Mouse (Mus musculus) G1E (cell line): ENCODE measurements at regions not wholly inside any gene's neighbourhood (a gene's known extent, or its start where the extent isn't known, plus 50 kb on each side); places are given as distances from the start of the nearest gene placed in this dataset.

Experiments used
- ATAC-seq: 2 replicates; pipeline ENCODE4 v1.8.0; 2016; ENCODE audit warnings: mild to moderate bottlenecking; ENCODE audit not compliant: insufficient number of reproducible peaks, poor library complexity, low FRiP score, severe bottlenecking; ENCODE audit errors: extremely low read depth
- DNase-seq: peaks from one replicate; pipeline ENCODE4 v3.0.0; 2012; ENCODE audit warnings: low spot score
- H3K27me3 ChIP-seq: 2 replicates; pipeline ENCODE4 v1.6.1; 2012; ENCODE audit warnings: mild to moderate bottlenecking, low read length, inconsistent platforms; ENCODE audit not compliant: insufficient read depth
- H3K36me3 ChIP-seq: replicated peaks from 2 replicates; pipeline ENCODE3; 2012; ENCODE audit warnings: mild to moderate bottlenecking, inconsistent platforms
- H3K4me1 ChIP-seq: 2 replicates; pipeline ENCODE4 v1.6.1; 2012; ENCODE audit warnings: low read depth, low read length, inconsistent platforms, mixed read lengths; ENCODE audit not compliant: insufficient read depth
- H3K4me3 ChIP-seq: 2 replicates; pipeline ENCODE4 v1.5.1; 2012; ENCODE audit warnings: low read depth, mild to moderate bottlenecking, inconsistent platforms, low read length, moderate library complexity, mixed read lengths
- H3K9me3 ChIP-seq: replicated peaks from 2 replicates; pipeline ENCODE4 v1.6.1; 2012; ENCODE audit warnings: inconsistent platforms
- CTCF ChIP-seq: IDR thresholded peaks from 2 replicates; pipeline ENCODE4 v1.5.1; 2012; ENCODE audit warnings: low read depth, low read length, inconsistent platforms, mixed read lengths
- GATA1 ChIP-seq: IDR thresholded peaks from 2 replicates; pipeline ENCODE4 v1.6.1; 2012; ENCODE audit warnings: borderline replicate concordance, low read length, inconsistent platforms, mixed read lengths
- GATA2 ChIP-seq: IDR thresholded peaks from 2 replicates; pipeline ENCODE4 v1.6.1; 2012; ENCODE audit warnings: low read depth, low read length, inconsistent platforms, borderline replicate concordance
- POLR2AphosphoS5 ChIP-seq: IDR thresholded peaks from 2 replicates; pipeline ENCODE4 v1.6.1; 2012; ENCODE audit warnings: low read depth, low read length, inconsistent platforms; ENCODE audit not compliant: insufficient replicate concordance
- TAL1 ChIP-seq: conservative IDR thresholded peaks from 2 replicates; pipeline ENCODE4 v1.6.1; 2012; ENCODE audit warnings: low read depth, low read length, inconsistent platforms, mixed read lengths

GRCm38 (mm10) chr1:42623766-42624165 is 71.8 kb upstream of the Pou3f3 start:
- DNase-seq (no peak), ATAC-seq (no peak)
- Histone ChIP-seq H3K9me3 (peaks cover 18% of the 10 kb centered on the region), H3K27me3 (no peaks in the 10 kb centered on the region), H3K4me3 (no peak overlapping the region), H3K36me3 (no peaks in the 10 kb centered on the region), H3K4me1 (no peaks in the 10 kb centered on the region)
- no peak for TF ChIP-seq GATA2
- TF ChIP-seq POLR2AphosphoS5, result no peak
- no peak for TF ChIP-seq TAL1
- TF ChIP-seq GATA1, result no peak
- TF ChIP-seq CTCF, result no peak

GRCm38 (mm10) chr1:42628800-42629199 is 66.8 kb upstream of the Pou3f3 start:
- H3K4me3 ChIP-seq, result no peak overlapping the region
- TF ChIP-seq GATA1, result no peak
- no peak for TF ChIP-seq POLR2AphosphoS5
- TF ChIP-seq TAL1, result no peak
- no peak for TF ChIP-seq GATA2
- no peak for TF ChIP-seq CTCF
- peaks cover 20% of the 10 kb centered on the region for H3K9me3 ChIP-seq
- H3K27me3 ChIP-seq, result no peaks in the 10 kb centered on the region
- DNase-seq, result no peak
- H3K4me1 ChIP-seq, result no peaks in the 10 kb centered on the region
- ATAC-seq, result no peak
- no peaks in the 10 kb centered on the region for H3K36me3 ChIP-seq

GRCm38 (mm10) chr1:42629465-42630261 is 65.9 kb upstream of the Pou3f3 start:
- Histone ChIP-seq H3K36me3 (no peaks in the 10 kb centered on the region), H3K27me3 (no peaks in the 10 kb centered on the region), H3K4me3 (no peak overlapping the region), H3K4me1 (no peaks in the 10 kb centered on the region), H3K9me3 (peaks cover 20% of the 10 kb centered on the region)
- no peak for ATAC-seq
- TF ChIP-seq GATA2 (no peak), TAL1 (no peak), POLR2AphosphoS5 (no peak), CTCF (no peak), GATA1 (no peak)
- no peak for DNase-seq

GRCm38 (mm10) chr1:42632286-42632685 is 63.3 kb upstream of the Pou3f3 start:
- Histone ChIP-seq H3K4me3 (no peak overlapping the region), H3K27me3 (no peaks in the 10 kb centered on the region), H3K36me3 (no peaks in the 10 kb centered on the region), H3K9me3 (peaks cover 28% of the 10 kb centered on the region), H3K4me1 (no peaks in the 10 kb centered on the region)
- DNase-seq (no peak), ATAC-seq (no peak)
- TF ChIP-seq TAL1, result no peak
- no peak for TF ChIP-seq GATA1
- TF ChIP-seq GATA2, result no peak
- no peak for TF ChIP-seq CTCF
- no peak for TF ChIP-seq POLR2AphosphoS5

GRCm38 (mm10) chr1:42636558-42636957 is 59.0 kb upstream of the Pou3f3 start:
- no peak overlapping the region for H3K4me3 ChIP-seq
- ATAC-seq (no peak), DNase-seq (no peak)
- no peaks in the 10 kb centered on the region for H3K36me3 ChIP-seq
- H3K4me1 ChIP-seq, result no peaks in the 10 kb centered on the region
- TF ChIP-seq GATA2, result no peak
- TF ChIP-seq GATA1, result no peak
- no peak for TF ChIP-seq TAL1
- no peak for TF ChIP-seq CTCF
- TF ChIP-seq POLR2AphosphoS5, result no peak
- no peaks in the 10 kb centered on the region for H3K27me3 ChIP-seq
- peaks cover 20% of the 10 kb centered on the region for H3K9me3 ChIP-seq
